Mouse (Mus musculus): Measurements from ENCODE around the gene 2410131K14Rik.

DNA sequence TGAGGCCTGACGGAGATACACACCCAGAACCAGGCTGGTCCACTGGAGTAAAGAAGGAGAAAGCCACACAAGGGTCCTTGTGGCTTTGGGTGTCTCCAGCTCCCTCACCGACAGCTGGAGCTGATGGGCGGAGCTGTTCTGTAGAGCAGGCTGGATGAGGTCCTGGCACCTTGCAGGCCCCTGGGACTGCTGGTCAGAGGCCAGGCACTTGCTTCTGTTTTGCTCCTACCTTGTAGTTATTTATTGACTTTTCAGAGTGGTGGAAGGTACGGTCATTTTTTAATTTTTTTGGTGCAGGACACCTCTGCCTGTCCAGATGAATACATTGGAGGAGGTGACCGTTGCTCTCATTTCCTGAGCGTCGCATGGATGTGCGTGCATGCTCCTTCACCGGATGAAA, 16.2 kb downstream of the 2410131K14Rik start:
- no peak for TF ChIP-seq POLR2A (IDR thresholded peaks at IDR 0.05; ENCODE audit: borderline replicate concordance, extremely low read depth, low read depth, low read length)
- TF ChIP-seq CTCF (IDR thresholded peaks at IDR 0.05; ENCODE audit: insufficient read depth, low read length), result no peak

All from lung, adult 2 months (tissue).